Mouse (Mus musculus) frontal cortex, adult 2 months (tissue): ENCODE measurements at regions not wholly inside any gene's neighbourhood (a gene's known extent, or its start where the extent isn't known, plus 50 kb on each side); places are given as distances from the start of the nearest gene placed in this dataset.
A peak's percentile ranks its signal among the peaks of the same experiment; 100 is the strongest.
"Not testable (repeated sequence)": the region's sequence is repeated elsewhere in the genome, so short reads cannot be mapped to it uniquely, and the experiment has no call there.

Experiments used
- DNase-seq, 2 experiments: peaks; one replicate each; pipeline ENCODE4 v3.0.0; 2022; ENCODE audit warnings: low spot score in 1 of 2; ENCODE audit errors: extremely low spot score in 1 of 2

- DNase-seq, result no peak
These were observed 79.0 kb downstream of the Casp12 start for GRCm38 (mm10) chr9:5424236-5424635.

DNA sequence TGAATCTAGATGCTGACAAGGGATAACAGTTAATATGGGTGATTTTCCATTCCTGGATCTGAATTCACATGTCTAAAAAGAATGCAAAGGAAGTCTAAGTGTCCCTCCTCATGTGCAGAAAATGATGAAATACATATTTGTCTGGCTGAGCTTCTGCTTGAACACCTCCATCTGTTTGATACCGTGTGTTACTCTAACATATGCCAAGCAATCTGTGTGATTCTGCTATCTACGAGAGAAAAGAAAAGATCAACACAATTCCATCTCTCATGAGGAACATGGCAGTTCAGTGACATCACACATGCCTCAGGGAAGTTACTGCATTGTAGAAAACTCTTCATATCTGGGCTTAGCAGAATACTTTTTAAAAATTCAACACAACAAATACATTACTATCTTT is 103.0 kb downstream of the Casp12 start:
- peak in 1 of 2 experiments; percentile 17 for DNase-seq

GRCm38 (mm10) chr9:5456606-5457005 is 111.4 kb downstream of the Casp12 start:
- no peak for DNase-seq

GRCm38 (mm10) chr9:5472012-5472411 is 126.8 kb downstream of the Casp12 start:
- DNase-seq, result peak; percentile 38 to 52

DNA sequence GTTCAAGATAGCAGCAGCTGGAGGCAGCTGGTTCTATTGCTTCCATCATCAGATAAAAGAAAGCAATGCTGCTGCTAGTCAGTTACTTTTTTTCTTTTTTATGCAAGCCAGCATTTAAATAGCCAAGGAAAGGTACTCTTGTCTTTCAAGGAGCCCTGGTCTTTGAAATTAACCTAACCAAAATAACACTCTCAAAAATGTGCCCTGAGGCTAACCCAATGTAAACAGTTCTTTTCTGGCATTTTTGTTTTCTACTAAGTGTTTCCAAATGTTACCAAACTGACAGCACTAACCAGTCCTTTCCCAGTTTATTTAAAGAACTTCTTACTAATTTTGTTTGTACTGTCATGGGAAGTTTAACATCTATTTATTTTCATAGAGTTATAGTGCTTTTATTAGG is 129.0 kb downstream of the Casp12 start:
- no peak for DNase-seq

DNA sequence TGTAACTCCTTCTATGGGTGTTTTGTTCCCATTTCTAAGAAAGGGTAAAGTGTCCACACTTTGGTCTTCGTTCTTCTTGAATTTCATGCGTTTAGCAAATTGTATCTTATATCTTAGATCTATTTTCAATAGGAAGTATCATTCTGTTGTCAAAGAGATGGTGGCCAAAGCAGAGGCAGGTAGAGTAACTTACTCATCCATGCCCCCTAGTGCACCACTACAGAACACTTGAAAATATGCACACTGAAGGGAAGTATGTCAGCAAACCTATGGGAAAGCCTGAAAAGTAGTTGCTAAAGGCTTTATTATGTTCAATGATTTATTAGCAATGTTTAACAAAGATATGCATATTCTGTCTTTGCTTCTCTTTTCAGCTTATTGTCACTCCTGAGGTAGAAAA is 140.0 kb downstream of the Casp12 start:
- DNase-seq, result no peak

GRCm38 (mm10) chr9:5496837-5497236 is 151.6 kb downstream of the Casp12 start:
- peak; percentile 66 to 72 for DNase-seq

DNA sequence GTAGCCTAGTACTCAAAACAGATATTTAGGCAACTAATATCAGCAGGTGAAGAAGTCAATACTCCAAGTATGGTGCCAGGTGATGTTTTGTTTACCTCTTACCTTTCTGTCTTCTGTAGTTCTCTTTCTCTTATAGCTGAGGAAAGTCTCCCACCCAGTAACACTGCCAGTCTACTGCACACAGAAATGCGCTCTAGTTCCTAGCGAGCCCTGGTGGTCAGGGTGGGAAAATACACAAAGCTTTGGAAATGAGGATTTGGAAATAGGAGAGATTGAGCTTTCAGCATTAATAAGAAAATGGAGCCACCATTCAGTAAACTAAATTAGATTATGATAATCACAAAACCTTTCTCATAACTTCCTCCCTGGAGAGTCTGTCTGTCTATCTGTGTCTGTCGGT is 153.1 kb downstream of the Casp12 start:
- DNase-seq, result no peak

GRCm38 (mm10) chr9:5525762-5526360 is 180.6 kb downstream of the Casp12 start:
- DNase-seq, result no peak

DNA sequence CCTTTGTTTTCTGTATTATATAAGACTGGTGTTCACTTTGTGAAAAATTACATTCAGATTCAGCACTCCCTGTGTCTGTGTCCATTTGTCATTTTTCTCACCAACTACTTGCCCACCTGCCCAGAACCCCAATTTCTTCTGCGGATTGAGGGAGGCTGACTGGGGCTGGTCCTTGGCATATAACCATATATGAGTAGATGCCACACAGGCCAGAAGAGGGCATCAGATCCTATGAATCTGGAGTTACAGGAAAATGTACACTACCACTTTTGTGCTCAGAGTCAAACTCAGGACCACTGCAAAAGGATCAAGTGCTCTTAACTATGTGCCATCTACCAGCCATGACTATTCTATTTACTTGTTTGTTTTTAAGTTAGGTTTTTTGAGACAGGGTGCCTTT is 197.4 kb downstream of the Casp12 start:
- DNase-seq, result no peak

GRCm38 (mm10) chr9:5575072-5575471 is 229.8 kb downstream of the Casp12 start:
- no peak for DNase-seq

DNA sequence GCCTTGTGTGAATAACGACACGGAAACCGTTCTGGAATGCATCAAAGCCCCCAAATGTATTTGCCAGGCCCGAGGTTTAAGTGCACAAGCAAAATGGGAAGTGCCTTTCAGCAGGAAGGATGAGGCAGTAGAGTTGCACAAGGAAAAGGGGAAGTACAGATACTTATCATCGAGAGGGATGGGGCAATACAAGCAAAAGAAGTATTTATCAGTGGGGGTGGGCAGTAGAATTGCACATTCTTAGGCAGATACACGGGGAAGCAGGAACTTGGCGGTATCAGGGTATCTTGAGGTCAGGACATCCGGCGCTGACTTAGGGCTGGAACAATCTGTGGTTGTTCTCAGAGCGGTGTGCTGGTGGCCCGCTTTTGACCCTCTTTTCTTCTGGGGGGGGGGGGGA is 232.9 kb downstream of the Casp12 start:
- not testable (repeated sequence) for DNase-seq

- no peak for DNase-seq
These were observed 250.8 kb downstream of the Casp12 start for GRCm38 (mm10) chr9:5595891-5596635.

DNA sequence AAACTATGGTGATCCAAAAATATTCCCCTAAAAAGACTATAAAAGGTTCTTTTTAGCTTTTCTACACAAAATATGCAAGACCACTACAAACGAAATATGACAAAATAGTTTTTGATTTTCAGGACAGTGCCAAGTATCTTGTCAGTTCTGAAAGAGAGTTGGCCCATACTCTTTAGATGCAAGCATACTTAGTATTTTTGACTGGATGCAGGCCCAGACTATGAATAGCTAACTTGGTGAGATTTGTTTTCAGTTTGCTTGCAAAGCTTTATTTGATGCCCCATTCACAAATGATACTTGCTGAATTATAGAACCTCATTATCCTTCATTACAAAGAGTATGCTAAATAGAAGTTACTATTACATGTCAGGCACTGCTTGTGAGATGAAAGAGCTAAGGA is 258.8 kb downstream of the Casp12 start:
- no peak for DNase-seq

DNA sequence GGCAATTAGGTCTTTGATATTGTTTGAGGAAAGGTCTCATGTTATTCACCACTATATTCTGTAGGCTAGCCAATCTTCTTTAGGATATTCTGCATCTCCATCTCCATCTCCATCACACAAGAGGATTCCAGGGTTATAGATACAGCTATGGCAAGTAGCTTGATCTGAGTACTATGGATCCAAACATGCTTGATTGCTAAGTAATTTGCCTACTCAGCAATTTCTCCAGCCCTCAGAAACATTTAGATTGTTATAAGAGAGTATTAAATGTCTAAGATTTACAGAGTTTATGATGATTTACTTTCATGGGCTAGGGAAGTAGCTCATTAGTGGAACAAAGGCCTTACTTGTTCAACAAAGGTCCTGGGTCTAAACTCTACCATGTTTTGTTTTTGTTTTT is 259.8 kb downstream of the Casp12 start:
- DNase-seq, result no peak

DNA sequence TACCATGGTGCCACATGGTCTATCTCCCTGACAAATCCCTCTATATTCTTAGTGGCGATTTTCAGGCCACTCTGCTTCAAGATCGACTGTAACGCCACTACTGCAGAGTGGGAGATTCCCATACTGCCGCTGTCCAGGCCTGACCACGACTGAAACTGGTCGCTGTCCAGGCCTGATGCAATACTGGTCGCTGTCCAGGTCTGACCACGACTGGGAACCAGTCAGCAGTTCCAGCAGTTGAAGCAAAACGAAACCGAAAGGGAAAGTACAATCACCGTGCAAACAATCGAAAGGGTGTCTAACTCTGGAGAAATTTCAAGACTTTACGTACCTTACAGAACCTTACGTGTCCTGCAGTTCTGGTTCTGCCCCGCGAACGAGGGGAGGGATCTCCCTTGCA is 271.5 kb downstream of the Casp12 start:
- DNase-seq, result no peak

DNA sequence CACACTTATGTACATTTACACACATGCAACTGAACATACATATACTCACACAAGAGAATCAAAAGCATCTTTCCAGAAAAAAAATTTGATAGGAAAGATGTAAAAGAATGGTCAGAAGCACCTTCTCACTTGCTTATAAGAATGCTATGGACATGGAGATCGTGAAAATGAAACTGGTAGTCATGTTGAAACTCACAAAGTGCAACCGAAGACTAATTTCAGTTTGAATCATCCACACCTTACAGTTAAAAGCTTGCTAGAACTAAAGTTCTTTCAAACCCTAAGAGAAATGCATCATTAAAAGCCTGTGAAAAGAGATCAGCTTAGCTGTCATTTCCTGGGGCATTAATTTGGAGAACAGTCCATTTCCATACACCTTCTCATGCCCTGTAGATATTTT is 278.2 kb downstream of the Casp12 start:
- DNase-seq, result no peak

GRCm38 (mm10) chr9:5627521-5627920 is 282.3 kb downstream of the Casp12 start:
- no peak for DNase-seq

- DNase-seq, result no peak
These were observed 289.3 kb downstream of the Casp12 start for GRCm38 (mm10) chr9:5634461-5634953.

DNA sequence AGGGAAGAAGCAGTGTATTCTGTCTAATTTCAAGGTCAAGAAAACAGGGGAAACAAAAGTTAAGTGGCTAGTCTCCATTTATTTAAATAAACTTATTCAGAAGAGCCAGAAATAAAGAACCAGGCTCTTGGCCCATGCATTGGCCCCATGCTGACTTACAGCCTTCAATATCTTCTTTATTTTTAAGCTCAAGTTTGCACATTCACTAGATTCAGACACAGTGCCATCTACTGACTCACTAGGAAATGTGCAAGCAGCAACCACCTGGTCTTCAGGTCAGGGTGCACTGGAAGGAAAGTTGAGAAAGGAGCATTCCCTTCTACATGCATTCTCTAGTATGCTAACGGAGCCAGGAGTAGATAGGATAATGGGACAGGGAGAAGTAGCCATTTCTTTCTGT is 289.7 kb downstream of the Casp12 start:
- peak; percentile 10 to 60 for DNase-seq

- DNase-seq, result no peak
These were observed 318.7 kb downstream of the Casp12 start for GRCm38 (mm10) chr9:5663886-5664285.

DNA sequence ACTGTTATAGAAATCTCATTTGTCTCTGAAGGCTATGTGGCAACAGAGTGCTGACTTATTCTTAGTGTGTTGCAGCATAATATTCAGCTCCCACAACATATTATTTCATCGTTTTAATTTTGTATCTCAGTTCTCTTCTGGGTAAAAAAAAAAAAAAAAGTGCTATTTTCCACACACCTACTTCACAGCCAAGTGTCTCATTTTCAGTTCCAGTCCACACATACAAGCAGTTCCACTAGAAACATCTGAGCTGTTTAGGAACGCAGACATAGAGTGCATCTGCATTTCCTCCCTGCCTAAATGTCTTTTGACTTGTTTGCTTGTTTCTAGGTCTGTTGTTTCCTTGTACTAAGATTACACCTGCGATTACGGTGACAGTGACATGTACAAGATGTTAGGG is 328.3 kb downstream of the Casp12 start:
- peak in 1 of 2 experiments; percentile 11 for DNase-seq
